Mouse (Mus musculus) embryo, embryonic 10 days (tissue): ENCODE data around the gene Dad1.
"Not testable (repeated sequence)": the region's sequence is repeated elsewhere in the genome, so short reads cannot be mapped to it uniquely, and the experiment has no call there.

Experiments
- DNase-seq: peaks from one replicate; pipeline ENCODE4 v3.0.0-alpha.2; 2015; ENCODE audit warnings: low spot score

Dad1 gene

DNA sequence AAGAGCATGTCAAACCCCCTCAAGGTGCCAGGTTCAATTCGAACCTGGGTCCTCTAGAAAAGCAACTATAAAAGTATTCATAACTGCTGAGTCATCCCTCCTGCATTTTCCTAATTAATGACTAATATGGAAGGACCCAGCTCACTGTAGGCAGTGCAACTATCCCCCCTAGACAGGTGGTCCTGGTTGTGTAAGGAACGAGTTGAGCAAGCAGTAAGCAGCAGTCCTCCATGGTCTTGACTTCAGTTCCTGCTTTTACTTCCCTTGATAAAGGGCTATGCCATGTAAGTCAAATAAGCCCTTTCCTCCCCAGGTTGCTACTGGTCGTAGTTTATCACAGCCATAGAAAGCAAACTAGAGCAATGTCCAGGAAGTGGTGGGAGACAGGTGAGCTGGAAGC lies 7.7 kb downstream of the Dad1 start:
- DNase-seq, result no peak

- peak; percentile 61 for DNase-seq
Measured at GRCm38 (mm10) chr14:54244183-54244582, 9.7 kb downstream of the Dad1 start.

DNA sequence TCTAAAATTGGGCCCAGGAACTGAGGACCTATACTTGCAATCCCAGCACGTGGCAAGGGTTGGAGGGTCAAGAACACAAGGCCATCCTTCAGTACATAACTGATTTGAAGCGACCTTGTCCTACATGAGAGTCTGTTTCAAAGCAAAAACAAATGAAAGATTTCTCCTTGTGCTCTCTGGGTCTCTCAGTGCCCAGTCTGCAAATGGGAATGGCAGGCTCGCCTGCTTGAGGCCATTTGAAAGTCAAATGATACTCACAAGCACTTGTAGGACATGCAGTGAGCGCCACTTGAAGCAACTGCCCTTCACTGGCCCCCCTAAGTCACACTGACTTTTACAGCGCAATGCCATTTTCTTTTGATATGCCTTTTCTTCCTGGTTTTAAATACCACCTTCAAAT lies 13.4 kb downstream of the Dad1 start:
- no peak for DNase-seq

GRCm38 (mm10) chr14:54239002-54239736 lies 14.7 kb downstream of the Dad1 start:
- DNase-seq, result peak; percentile 91

GRCm38 (mm10) chr14:54236881-54237280 lies 17.0 kb downstream of the Dad1 start:
- DNase-seq, result no peak

GRCm38 (mm10) chr14:54235825-54236540 lies 17.9 kb downstream of the Dad1 start:
- DNase-seq, result no peak

DNA sequence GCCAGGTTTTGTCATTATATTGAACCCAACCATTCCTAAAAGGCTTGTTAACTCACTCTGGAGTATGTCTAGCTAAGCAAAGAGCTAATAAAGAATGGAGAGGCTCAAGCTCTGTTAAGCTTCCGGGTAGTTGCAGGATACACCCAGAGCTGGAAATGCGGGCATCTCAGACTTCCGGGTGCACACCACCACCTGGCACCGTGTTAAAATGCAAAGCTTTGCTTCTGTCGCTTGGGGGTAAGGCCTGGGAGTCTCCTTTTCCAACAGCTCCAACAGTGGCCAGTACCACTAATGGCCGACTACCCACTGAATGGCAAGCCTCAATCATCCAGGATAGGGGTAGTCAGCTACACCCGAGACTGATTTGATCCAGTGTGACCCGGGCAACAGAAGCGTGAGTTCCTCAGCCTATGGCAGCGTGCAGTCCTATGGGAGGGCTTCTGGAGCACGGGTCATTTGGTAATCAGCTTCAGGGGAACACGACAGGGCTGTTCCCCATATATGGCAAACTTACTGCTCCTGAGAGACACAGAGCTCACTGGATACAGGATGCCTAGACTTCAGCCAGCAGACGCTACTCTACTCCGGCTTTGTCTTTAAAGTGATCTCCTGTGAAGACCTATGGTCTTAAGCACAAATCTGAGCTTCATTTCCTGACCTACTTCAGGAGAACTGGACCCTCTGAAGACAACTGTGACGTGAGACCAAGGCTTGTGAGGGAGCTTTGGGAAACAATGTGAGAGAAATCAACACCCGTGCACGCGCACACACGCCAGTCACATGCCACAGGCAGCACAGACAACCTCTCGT lies 19.5 kb downstream of the Dad1 start:
- no peak for DNase-seq

DNA sequence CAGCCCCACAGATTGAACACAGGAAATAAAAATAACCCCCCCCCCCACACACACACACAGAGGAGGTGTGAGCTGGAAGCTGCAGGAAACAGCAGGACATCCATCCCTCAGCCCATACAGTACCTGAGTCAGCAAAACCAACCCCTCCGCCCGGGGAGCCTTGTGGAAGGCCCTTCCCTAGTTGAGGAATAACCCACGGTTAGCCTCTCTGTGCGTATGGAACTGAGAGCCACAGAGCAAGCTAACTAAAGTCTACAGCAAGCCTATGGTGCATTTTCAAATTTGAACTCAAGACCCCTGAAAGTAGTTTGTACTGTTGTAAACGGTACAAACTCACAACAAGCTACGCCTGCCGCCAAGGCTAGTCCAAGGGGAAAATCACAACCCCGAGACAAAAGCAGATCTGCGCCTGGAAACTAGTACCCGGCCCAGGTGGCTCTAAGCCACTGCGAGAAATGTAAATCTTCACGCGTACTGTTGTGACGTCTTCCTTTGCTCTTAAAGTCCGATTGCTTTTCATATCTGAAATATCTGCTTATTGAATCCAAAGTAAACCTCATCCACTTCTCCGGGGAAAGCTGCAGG lies 20.3 kb downstream of the Dad1 start:
- DNase-seq, result no peak

DNA sequence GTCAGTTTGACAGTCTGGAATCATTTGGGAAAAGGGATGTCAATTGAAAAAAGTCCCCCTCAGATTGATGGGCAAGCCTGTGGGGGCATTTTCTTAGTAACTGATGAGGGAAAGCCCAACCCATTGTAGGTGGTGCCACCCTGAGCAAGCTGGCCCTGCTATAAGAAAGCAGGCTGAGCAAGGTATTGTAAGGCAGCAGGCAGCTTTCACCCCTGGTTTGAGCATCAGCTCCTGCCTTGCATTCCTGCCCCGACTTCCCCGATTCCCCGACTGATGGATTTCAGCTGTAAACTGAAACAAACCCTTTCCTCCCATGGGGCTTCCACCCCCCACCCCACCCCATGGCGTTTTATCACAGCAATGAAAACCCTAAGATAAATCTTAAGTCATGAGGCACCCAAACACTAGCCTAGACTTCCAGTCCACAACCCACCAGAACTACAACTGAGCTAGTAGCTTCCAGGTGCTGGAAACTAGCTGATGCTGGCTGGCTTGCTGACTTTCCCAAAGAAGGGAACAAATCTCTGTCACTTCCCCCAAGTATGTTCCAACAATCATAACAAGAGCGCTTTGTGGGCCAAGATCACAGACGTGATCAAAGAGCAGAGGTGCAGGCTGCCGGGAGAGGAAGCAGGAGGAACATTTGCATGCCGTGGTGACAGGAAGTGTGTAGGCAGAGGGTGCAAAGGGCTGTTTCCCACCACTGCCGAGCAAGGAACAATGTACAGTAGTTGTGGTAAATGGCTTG lies 20.9 kb downstream of the Dad1 start:
- peak; percentile 42 for DNase-seq

DNA sequence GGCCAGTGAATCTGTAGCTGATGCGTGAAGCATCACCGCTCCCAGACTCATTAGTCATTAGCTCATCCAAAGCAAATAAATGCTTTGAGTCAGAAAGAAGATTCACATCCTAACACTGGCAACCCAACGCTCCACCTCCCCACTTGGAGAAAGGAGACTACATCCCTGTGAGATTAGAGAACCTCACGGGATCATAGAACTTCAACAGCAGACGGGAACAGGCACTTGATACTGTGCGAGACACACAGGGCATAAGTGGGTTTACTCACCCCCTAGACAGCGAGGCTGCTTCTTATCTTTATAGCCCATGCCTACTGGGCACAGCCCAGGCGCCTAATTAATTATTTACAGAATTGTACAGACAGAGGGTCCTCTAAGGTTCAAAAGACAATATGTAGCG lies 21.8 kb downstream of the Dad1 start:
- no peak for DNase-seq

DNA sequence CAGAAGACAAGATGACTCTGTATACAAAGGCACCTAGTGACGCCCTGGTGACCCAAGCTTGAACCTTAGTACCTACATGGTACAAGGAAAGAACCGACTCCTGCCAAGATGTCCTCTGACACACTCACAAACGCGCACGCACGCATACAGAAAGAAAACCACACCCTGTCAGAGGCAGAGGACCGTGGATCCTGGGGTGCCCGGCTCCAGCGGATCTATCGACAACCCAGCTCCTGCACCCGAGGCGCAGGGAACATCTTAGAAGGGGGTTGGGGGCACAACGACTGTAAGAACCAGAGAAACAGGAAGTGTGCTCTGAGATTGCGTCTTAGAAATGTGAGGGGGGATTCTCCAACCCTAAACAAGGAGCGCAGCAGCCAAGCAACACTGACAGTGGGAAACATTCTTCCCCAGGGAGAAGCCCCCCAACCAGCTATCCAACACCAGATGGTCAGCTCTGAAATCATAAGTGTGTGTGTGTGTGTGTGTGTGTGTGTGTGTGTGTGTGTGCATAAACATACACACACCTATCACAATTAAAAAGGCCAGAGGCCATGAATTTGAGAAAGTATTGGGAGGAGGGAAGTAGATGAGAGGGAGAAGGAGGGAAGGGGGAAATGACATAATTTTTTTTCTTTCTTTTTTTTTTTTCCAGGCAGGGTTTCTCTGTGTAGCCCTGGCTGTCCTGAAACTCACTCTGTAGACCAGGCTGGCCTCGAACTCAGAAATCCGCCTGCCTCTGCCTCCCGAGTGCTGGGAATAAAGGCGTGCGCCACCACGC lies 22.5 kb downstream of the Dad1 start:
- DNase-seq, result no peak

DNA sequence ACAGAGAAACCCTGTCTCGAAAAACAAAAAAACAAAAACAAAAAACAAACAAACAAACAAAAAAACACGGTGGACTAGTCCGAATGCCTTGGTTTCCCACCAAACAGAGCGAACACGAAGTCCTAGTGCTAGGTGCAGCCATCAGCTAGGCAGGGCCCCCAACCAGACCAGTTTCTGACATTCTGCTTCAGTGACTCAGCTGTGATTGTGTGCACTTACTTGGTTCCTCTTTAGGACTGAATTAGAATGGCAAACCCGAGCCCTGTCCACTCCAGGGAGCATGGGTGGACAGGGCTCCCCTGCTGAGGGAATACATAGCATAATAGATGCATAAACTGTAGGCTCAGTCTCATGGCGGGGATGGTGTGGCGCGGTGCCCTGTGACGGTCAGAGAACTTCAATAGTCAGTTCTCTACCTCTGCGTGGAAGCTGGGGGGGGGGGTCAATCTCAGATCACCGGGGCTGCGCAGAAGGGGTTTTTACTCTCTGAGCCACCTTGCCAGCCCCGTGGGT lies 23.2 kb downstream of the Dad1 start:
- no peak for DNase-seq

DNA sequence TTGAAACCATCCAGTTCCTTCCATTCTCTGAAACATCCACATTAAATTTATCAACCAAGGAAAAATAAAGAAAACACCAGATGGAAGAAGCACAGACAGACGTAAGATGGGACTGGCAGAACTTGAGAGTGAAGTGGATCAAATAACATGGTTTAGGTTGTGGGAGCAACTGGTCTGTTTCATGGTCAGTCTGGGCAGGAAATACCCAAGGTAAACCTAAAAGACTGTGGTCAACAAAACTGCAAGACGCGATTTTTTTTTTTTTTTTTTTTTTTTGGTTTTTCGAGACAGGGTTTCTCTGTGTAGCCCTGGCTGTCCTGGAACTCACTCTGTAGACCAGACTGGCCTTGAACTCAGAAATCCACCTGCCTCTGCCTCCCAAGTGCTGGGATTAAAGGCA lies 24.1 kb downstream of the Dad1 start:
- not testable (repeated sequence) for DNase-seq

DNA sequence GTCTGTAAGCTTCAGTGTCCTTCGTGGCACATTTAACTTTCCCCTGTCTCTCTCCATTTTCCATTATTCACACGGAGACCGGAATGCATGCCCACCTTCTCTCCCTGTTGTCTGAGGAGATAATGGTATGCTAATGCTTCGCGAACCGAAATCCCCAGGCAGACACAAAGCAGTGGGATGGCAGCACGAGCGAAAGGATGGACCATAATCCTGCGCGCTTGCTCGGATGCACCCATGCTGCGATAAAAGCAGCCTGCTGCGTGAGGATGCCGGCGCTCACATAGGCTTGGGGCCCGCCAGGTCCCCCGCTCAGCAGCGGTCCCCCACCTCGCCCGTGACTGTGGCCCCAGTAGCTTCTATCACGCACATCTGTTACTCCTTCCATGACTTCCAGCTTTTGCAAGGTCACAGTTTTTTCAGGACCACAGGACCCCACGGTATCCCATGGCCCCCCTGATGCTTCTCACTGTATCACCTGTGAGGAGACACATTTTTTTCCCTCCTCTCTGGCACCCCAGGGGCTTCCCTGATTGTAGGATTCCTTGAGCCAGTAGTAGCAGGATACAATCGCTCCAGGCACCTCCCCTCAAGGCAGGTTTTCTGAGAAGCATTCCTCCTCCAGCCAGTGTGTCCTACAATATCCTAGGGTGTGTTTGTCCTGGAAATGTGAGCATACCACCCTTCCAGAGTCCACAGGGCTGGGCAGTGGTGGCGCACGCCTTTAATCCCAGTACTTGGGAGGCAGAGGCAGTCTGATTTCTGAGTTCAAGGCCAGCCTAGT lies 24.8 kb downstream of the Dad1 start:
- peak; percentile 38 for DNase-seq

- no peak for DNase-seq
Measured at GRCm38 (mm10) chr14:54228501-54228900, 25.4 kb downstream of the Dad1 start.

GRCm38 (mm10) chr14:54227911-54228451 lies 25.9 kb downstream of the Dad1 start:
- peak; percentile 78 for DNase-seq

DNA sequence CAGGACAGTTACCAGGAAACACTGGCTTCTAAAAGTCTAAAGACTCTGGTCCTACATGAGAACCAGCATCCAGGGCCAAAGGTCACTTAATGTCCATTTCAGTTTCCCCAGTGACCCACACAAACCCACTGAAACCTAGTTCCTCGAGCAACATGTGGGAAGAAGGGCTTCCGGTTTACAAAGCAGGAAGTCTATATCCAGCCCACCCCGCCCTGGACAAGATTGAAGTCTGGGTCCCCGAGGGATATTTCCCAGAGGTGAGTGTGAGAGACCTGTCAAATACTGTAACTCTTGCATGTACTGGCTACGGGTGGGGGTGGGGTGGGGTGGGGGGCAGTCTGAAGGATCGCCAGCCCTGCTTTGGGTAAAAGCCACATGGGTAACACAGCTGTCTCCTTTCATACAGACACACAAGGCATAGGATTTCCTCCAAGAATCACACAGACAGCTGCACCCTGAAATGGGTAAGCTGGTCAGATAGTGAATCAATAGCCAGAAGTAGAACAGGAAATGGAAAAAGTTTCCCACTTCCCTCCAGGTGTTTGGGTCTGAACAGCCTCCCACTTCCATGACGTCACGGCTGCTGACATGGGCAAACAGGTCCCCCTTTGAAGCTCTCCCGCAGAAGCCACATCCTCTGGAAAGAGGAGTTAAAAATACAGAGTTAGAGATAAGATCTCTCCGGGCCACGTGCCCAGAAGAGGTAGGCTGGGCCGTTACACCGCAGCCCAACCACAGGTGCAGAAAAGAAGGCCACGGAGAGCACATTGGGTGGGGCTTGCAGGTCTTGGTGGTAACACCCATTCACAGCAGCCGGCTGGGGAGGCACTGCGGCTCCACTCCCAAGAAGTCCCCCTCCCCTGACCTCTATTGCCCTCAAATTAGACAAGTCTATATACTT lies 26.7 kb downstream of the Dad1 start:
- peak; percentile 12 for DNase-seq

DNA sequence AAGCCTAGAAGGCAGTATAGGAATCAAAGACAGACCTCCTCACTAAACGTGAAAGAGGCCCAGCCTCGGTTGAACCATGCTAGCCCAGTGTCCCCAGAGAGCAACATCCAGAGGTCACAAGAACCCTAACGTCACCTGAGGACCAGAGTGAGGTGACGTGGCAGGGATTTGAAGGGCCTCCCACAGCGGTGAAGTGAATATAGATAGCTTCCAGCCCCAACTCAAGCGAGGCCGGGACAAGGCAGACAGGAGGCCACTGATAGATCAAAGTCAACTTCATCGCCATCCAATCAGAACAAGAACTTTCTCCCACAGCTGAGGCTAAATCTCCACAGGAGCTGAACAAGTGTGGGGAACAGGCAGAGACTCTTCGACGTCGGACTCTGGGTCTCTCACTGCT lies 28.2 kb downstream of the Dad1 start:
- DNase-seq, result no peak
